Mouse (Mus musculus): ENCODE measurements around the gene Klf3. TPM values are rescaled to one million over a fixed set of nuclear protein-coding genes. Genes with fewer than 3 reads are reported as not detected.

Klf3 gene
- polyA plus RNA-seq, 1 experiment, result 61.6 TPM

- Histone ChIP-seq H3K4me3 (ENCODE audit: insufficient read depth, low read length) (no peak overlapping the region), H3K4me1 (ENCODE audit: control insufficient read depth, insufficient read depth, low read length) (peaks cover 2% of the 10 kb centered on the region; the same call in 1 of the 2 replicates), H3K27ac (ENCODE audit: insufficient read depth, low read depth, low read length) (no peak overlapping the region)
- no peak for TF ChIP-seq CTCF (IDR thresholded peaks at IDR 0.05; ENCODE audit: low read depth, low read length)
- TF ChIP-seq POLR2A (IDR thresholded peaks at IDR 0.05; ENCODE audit: borderline replicate concordance, low read depth, low read length), result no peak
Measured at GRCm38 (mm10) chr5:64847305-64847704, 44.1 kb downstream of the Klf3 start.

GRCm38 (mm10) chr5:64849892-64850291, 46.7 kb downstream of the Klf3 start:
- no peak overlapping the region for H3K4me3 ChIP-seq (ENCODE audit: insufficient read depth, low read length)
- H3K27ac ChIP-seq (ENCODE audit: insufficient read depth, low read depth, low read length), result no peak overlapping the region
- peaks cover 9% of the 10 kb centered on the region for H3K4me1 ChIP-seq (ENCODE audit: control insufficient read depth, insufficient read depth, low read length)
- TF ChIP-seq POLR2A (IDR thresholded peaks at IDR 0.05; ENCODE audit: borderline replicate concordance, low read depth, low read length), result no peak
- no peak for TF ChIP-seq CTCF (IDR thresholded peaks at IDR 0.05; ENCODE audit: low read depth, low read length)

GRCm38 (mm10) chr5:64852656-64853398, 49.6 kb downstream of the Klf3 start:
- peak overlapping the region; percentile 34 for H3K27ac ChIP-seq (ENCODE audit: insufficient read depth, low read depth, low read length)
- peaks cover 9% of the 10 kb centered on the region for H3K4me1 ChIP-seq (ENCODE audit: control insufficient read depth, insufficient read depth, low read length)
- TF ChIP-seq CTCF (IDR thresholded peaks at IDR 0.05; ENCODE audit: low read depth, low read length) (no peak), POLR2A (IDR thresholded peaks at IDR 0.05; ENCODE audit: borderline replicate concordance, low read depth, low read length) (no peak)
- no peak overlapping the region for H3K4me3 ChIP-seq (ENCODE audit: insufficient read depth, low read length)

- no peak for TF ChIP-seq CTCF (IDR thresholded peaks at IDR 0.05; ENCODE audit: low read depth, low read length)
- no peak for TF ChIP-seq POLR2A (IDR thresholded peaks at IDR 0.05; ENCODE audit: borderline replicate concordance, low read depth, low read length)
- Histone ChIP-seq H3K27ac (ENCODE audit: insufficient read depth, low read depth, low read length) (no peak overlapping the region), H3K4me1 (ENCODE audit: control insufficient read depth, insufficient read depth, low read length) (peaks cover 7% of the 10 kb centered on the region), H3K4me3 (ENCODE audit: insufficient read depth, low read length) (no peak overlapping the region)
Measured at GRCm38 (mm10) chr5:64853421-64853820, 50.2 kb downstream of the Klf3 start.

GRCm38 (mm10) chr5:64855199-64855598, 52.0 kb downstream of the Klf3 start:
- TF ChIP-seq CTCF (IDR thresholded peaks at IDR 0.05; ENCODE audit: low read depth, low read length) (no peak), POLR2A (IDR thresholded peaks at IDR 0.05; ENCODE audit: borderline replicate concordance, low read depth, low read length) (no peak)
- peaks cover 7% of the 10 kb centered on the region for H3K4me1 ChIP-seq (ENCODE audit: control insufficient read depth, insufficient read depth, low read length)

GRCm38 (mm10) chr5:64860900-64861470, 57.8 kb downstream of the Klf3 start:
- peaks cover 22% of the 10 kb centered on the region for H3K4me1 ChIP-seq (ENCODE audit: control insufficient read depth, insufficient read depth, low read length)
- TF ChIP-seq POLR2A (IDR thresholded peaks at IDR 0.05; ENCODE audit: borderline replicate concordance, low read depth, low read length), result no peak
- TF ChIP-seq CTCF (IDR thresholded peaks at IDR 0.05; ENCODE audit: low read depth, low read length), result no peak
- H3K4me3 ChIP-seq (ENCODE audit: insufficient read depth, low read length), result peak overlapping the region; percentile 43; the same call in 1 of the 2 replicates
- peak overlapping the region; percentile 52 for H3K27ac ChIP-seq (ENCODE audit: insufficient read depth, low read depth, low read length)

More at GRCm38 (mm10) chr5:64855199-64855598, 52.0 kb downstream of the Klf3 start:
- Histone ChIP-seq H3K27ac (ENCODE audit: insufficient read depth, low read depth, low read length) (no peak overlapping the region), H3K4me3 (ENCODE audit: insufficient read depth, low read length) (no peak overlapping the region)

GRCm38 (mm10) chr5:64861471-64862199, 58.4 kb downstream of the Klf3 start:
- peak overlapping the region; percentile 52 for H3K27ac ChIP-seq (ENCODE audit: insufficient read depth, low read depth, low read length)

GRCm38 (mm10) chr5:64862269-64862668, 59.1 kb downstream of the Klf3 start:
- TF ChIP-seq CTCF (IDR thresholded peaks at IDR 0.05; ENCODE audit: low read depth, low read length) (no peak), POLR2A (IDR thresholded peaks at IDR 0.05; ENCODE audit: borderline replicate concordance, low read depth, low read length) (no peak)
- Histone ChIP-seq H3K27ac (ENCODE audit: insufficient read depth, low read depth, low read length) (no peak overlapping the region), H3K4me3 (ENCODE audit: insufficient read depth, low read length) (no peak overlapping the region), H3K4me1 (ENCODE audit: control insufficient read depth, insufficient read depth, low read length) (peaks cover 22% of the 10 kb centered on the region)

More at GRCm38 (mm10) chr5:64861471-64862199, 58.4 kb downstream of the Klf3 start:
- TF ChIP-seq CTCF (IDR thresholded peaks at IDR 0.05; ENCODE audit: low read depth, low read length), result no peak
- TF ChIP-seq POLR2A (IDR thresholded peaks at IDR 0.05; ENCODE audit: borderline replicate concordance, low read depth, low read length), result no peak
- Histone ChIP-seq H3K4me1 (ENCODE audit: control insufficient read depth, insufficient read depth, low read length) (peaks cover 22% of the 10 kb centered on the region), H3K4me3 (ENCODE audit: insufficient read depth, low read length) (peak overlapping the region; percentile 43)

GRCm38 (mm10) chr5:64864699-64865108, 61.5 kb downstream of the Klf3 start:
- TF ChIP-seq CTCF (IDR thresholded peaks at IDR 0.05; ENCODE audit: low read depth, low read length) (no peak), POLR2A (IDR thresholded peaks at IDR 0.05; ENCODE audit: borderline replicate concordance, low read depth, low read length) (no peak)
- peaks cover 22% of the 10 kb centered on the region for H3K4me1 ChIP-seq (ENCODE audit: control insufficient read depth, insufficient read depth, low read length)
- H3K27ac ChIP-seq (ENCODE audit: insufficient read depth, low read depth, low read length), result no peak overlapping the region
- no peak overlapping the region for H3K4me3 ChIP-seq (ENCODE audit: insufficient read depth, low read length)

Measured in bone marrow macrophage, adult 2 months (primary cell).